Mouse (Mus musculus): ENCODE results near the gene Diras1. TPM values are rescaled to one million over a fixed set of nuclear protein-coding genes. Genes with fewer than 3 reads are reported as not detected.

The Diras1 gene
- total and polyA plus RNA-seq, 3 experiments, result not detected

DNA sequence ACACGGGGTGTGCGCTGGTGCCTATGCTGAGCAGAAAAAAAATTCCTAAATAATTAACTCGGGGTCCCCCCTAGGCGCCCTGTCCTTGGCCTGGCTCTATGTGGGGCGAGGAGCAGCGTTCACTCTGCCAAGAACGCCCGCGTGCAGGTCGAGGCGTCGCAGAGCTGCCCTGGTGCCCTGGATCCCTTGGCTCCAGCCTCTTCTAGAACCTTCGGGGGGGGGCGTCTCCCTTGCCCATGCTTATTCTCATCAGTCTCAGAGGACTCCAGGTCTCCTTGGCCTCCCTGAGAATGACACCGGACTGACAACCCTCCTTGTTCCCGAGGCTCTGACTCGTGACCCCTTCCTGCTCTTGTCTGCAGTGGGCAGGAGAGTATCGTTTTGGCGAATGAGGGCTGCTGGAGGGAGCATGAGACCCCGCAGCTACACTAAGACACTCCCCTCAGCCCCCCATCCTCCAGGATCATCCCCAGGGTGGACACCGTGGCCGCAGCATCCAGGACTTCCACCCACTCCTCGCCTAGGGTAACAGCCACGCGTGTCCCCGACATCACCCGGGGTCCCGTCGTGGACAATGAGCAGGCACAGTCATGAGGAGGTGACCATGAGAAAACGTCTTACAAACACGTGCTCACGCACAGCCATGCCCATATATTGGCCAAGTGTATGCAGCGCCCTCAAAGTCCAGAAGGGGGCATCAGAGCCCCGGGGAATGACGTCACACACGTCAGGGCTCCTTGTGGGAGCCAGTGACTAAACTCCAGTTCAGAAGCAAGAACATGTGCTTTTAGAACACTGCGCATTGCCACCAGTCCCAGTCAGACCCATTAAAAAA lies 25.9 kb downstream of the Diras1 start (continued):
- peak; percentile 21; the same call in 1 of the 2 replicates for TF ChIP-seq ZNF384 (IDR thresholded peaks at IDR 0.05; ENCODE audit: low read depth, low read length)
- no peak for TF ChIP-seq POLR2AphosphoS2 (IDR thresholded peaks at IDR 0.05; ENCODE audit: low read depth, low read length)
- peak; percentile 33; the same call in 1 of the 2 replicates for TF ChIP-seq MEF2A (IDR thresholded peaks at IDR 0.05; ENCODE audit: borderline replicate concordance, low read depth, low read length)

DNA sequence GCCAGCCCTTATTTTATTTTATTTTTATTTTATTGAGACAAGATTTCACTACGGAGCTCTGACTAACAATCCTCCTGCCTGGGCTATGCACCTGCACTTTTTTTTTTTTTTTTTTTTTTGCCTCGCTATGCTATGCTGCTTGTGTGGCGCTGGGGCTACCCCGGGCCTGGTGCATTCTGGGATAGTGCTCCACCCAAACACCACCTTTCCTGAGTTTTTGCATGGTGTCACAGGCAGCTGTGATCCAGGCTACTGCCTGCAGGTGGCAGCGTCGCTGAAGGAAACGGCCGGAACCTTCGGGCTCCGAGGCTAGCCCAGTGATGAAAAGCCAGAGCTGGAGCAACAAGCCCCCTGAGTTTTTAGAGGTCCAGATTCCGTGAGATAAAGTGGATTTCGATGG lies 26.7 kb downstream of the Diras1 start:
- H3K27me3 ChIP-seq (replicated peaks), result peaks cover 60% of the 10 kb centered on the region
- in situ Hi-C loops (cut with MboI; ENCODE audit: low pct_ligation_motif_present, low pct_unique_long_range_greater_than_20kb, low sequenced_read_pairs) (loop anchor here (5.0 to 10.0 kb wide), 3 partner anchors 174 to 251 kb away; partner anchors contain the start of gene Amh), dilution Hi-C loops (cut with MboI; ENCODE audit: extremely low pct_ligation_motif_present, extremely low pct_unique_long_range_greater_than_20kb, low sequenced_read_pairs) (no loop called here)
- H3K9ac ChIP-seq (ENCODE audit: insufficient read depth, low read depth), result no peak overlapping the region
- H3K4me3 ChIP-seq (replicated peaks in 1 of 3; ENCODE audit: low read depth in 2 of 3, low read length in 2 of 3, poor library complexity in 1 of 3), result no peak overlapping the region
- peaks cover 3% of the 10 kb centered on the region for H3K9me3 ChIP-seq (replicated peaks; ENCODE audit: low read length)
- DNase-seq (ENCODE audit: extremely low read depth), result peak; percentile 85
- no peaks in the 10 kb centered on the region for H3K36me3 ChIP-seq (replicated peaks in 1 of 2; ENCODE audit: control insufficient read depth in 1 of 2, insufficient read depth in 1 of 2, low read length in 1 of 2)
- H3K79me2 ChIP-seq (replicated peaks; ENCODE audit: control insufficient read depth, extremely low read depth, insufficient read depth, poor library complexity, severe bottlenecking), result no peaks in the 10 kb centered on the region
- H3K27ac ChIP-seq (ENCODE audit: insufficient read depth, low read depth), result no peak overlapping the region
- H3K4me2 ChIP-seq (ENCODE audit: insufficient read depth, low read depth, poor library complexity, severe bottlenecking), result no peak overlapping the region; the same call in 1 of the 2 replicates
- peaks cover 14 to 44% of the 10 kb centered on the region in 2 experiments for H3K4me1 ChIP-seq (ENCODE audit: control insufficient read depth in 1 of 2, insufficient read depth in 2 of 2)
- TF ChIP-seq MEF2A (IDR thresholded peaks at IDR 0.05; ENCODE audit: borderline replicate concordance, low read depth, low read length), result 0 out of 2 replicates have a peak, but pooled peaks have one; percentile 47
- TF ChIP-seq RCOR1 (conservative IDR thresholded peaks at IDR 0.05; ENCODE audit: low read depth, low read length), result no peak
- no peak for TF ChIP-seq PAX5 (IDR thresholded peaks at IDR 0.05; ENCODE audit: low read length)
- TF ChIP-seq GABPA (IDR thresholded peaks at IDR 0.05; ENCODE audit: insufficient replicate concordance, low read depth, low read length), result no peak
- peak; percentile 34; the same call in 1 of the 2 replicates for TF ChIP-seq NELFE (IDR thresholded peaks at IDR 0.05; ENCODE audit: low read depth, low read length)
- TF ChIP-seq MXI1 (IDR thresholded peaks at IDR 0.05; ENCODE audit: low read depth, low read length), result peak; percentile 61; the same call in 1 of the 2 replicates
- peak; percentile 80 for TF ChIP-seq SMC3 (IDR thresholded peaks at IDR 0.05; ENCODE audit: low read depth, low read length)
- TF ChIP-seq EP300 (IDR thresholded peaks at IDR 0.05; ENCODE audit: low read length), result no peak; the same call in 1 of the 2 replicates
- TF ChIP-seq IRF4 (IDR thresholded peaks at IDR 0.05; ENCODE audit: low read depth, low read length), result peak; percentile 40; the same call in 1 of the 2 replicates
- peak; percentile 98 for TF ChIP-seq ZNF384 (IDR thresholded peaks at IDR 0.05; ENCODE audit: low read depth, low read length)
- TF ChIP-seq E2F4 (IDR thresholded peaks at IDR 0.05; ENCODE audit: insufficient replicate concordance, low read depth, low read length), result no peak
- no peak for TF ChIP-seq ZMIZ1 (IDR thresholded peaks at IDR 0.05; ENCODE audit: low read depth, low read length)
- 0 out of 2 replicates have a peak, but pooled peaks have one; percentile 54 for TF ChIP-seq MAZ (IDR thresholded peaks at IDR 0.05; ENCODE audit: low read depth, low read length)
- TF ChIP-seq KAT2A (IDR thresholded peaks at IDR 0.05; ENCODE audit: insufficient replicate concordance, low read length), result no peak
- no peak for TF ChIP-seq JUND (conservative IDR thresholded peaks at IDR 0.05; ENCODE audit: low read depth, low read length)
- peak; percentile 67; the same call in 1 of the 2 replicates for TF ChIP-seq MAX (IDR thresholded peaks at IDR 0.05; ENCODE audit: low read length)
- peak; percentile 64 for TF ChIP-seq HCFC1 (IDR thresholded peaks at IDR 0.05; ENCODE audit: low read depth, low read length)
- no peak for TF ChIP-seq USF2 (conservative IDR thresholded peaks at IDR 0.05; ENCODE audit: low read depth, low read length)
- TF ChIP-seq MYC (IDR thresholded peaks at IDR 0.05; ENCODE audit: low read depth, low read length), result no peak
- no peak for TF ChIP-seq UBTF (IDR thresholded peaks at IDR 0.05; ENCODE audit: low read depth, low read length)
- 0 out of 2 replicates have a peak, but pooled peaks have one; percentile 30 for TF ChIP-seq BHLHE40 (IDR thresholded peaks at IDR 0.05; ENCODE audit: low read depth, low read length)
- TF ChIP-seq RAD21 (IDR thresholded peaks at IDR 0.05; ENCODE audit: low read depth, low read length), result peak; percentile 89
- no peak for TF ChIP-seq ZKSCAN1 (IDR thresholded peaks at IDR 0.05; ENCODE audit: borderline replicate concordance, low read depth, low read length)
- peak; percentile 16 to 94; a peak in 2 of 4 replicates for TF ChIP-seq CTCF (conservative IDR thresholded peaks at IDR 0.05 in 1 of 2, IDR thresholded peaks at IDR 0.05 in 1 of 2; ENCODE audit: low read depth in 2 of 2, low read length in 2 of 2)
- no peak for TF ChIP-seq ELF1 (IDR thresholded peaks at IDR 0.05; ENCODE audit: low read depth, low read length)
- no peak for TF ChIP-seq MAFK (IDR thresholded peaks at IDR 0.05; ENCODE audit: insufficient replicate concordance, low read length)
- TF ChIP-seq ETS1 (conservative IDR thresholded peaks at IDR 0.05; ENCODE audit: low read depth, low read length), result no peak
- no peak for TF ChIP-seq TBP (conservative IDR thresholded peaks at IDR 0.05; ENCODE audit: low read depth, low read length)
- TF ChIP-seq CHD2 (IDR thresholded peaks at IDR 0.05; ENCODE audit: low read length), result no peak
- TF ChIP-seq NRF1 (IDR thresholded peaks at IDR 0.05; ENCODE audit: low read depth, low read length), result 0 out of 2 replicates have a peak, but pooled peaks have one; percentile 27
- TF ChIP-seq USF1 (IDR thresholded peaks at IDR 0.05; ENCODE audit: low read depth, low read length), result no peak
- TF ChIP-seq CHD1 (IDR thresholded peaks at IDR 0.05; ENCODE audit: low read depth, low read length), result no peak
- TF ChIP-seq POLR2AphosphoS2 (IDR thresholded peaks at IDR 0.05; ENCODE audit: low read depth, low read length), result no peak
- peak; percentile 25; the same call in 1 of the 2 replicates for TF ChIP-seq ZC3H11A (IDR thresholded peaks at IDR 0.05; ENCODE audit: low read depth, low read length)
